Mouse (Mus musculus): ENCODE results near the gene P4hb. TPM values are rescaled to one million over a fixed set of nuclear protein-coding genes. Genes with fewer than 3 reads are reported as not detected.

P4hb gene
- polyA plus RNA-seq, 1 experiment, result 342 TPM

DNA sequence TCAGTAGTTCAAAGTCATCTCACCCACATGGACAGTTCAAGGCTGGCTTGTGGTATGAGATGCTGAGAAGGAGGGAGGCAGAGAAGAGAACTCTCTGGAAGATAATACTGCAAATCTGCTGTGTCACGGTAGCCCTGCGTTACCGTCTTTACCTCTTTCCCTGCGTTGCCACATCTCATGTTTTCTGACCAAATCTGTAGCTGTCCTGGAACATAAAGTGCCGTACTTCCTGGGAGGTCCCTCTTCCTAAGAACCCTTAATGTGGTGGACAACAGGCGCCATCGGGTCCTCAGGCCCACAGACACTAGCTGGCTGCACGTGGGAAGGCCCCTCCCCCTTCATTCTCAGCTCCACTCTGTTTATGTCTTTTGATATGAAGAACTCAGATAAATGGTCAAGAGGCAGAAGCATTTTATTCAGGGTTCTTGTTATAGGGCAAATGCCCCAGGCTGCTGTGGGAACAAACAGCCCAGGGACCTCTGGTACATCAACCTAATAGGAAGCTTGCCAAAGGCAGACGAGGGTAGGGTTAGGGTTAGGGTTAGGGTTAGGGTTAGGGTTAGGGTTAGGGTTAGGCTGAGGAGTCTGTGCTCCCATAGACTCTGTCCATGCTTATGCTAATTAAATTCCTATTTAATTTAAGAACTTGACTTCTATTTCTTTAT, 45.2 kb downstream of the P4hb start:
- H3K4me1 ChIP-seq (ENCODE audit: control insufficient read depth, insufficient read depth, low read length), result 0 out of 2 replicates have a peak, but pooled peaks cover 8% of the 10 kb centered on the region
- H3K36me3 ChIP-seq (ENCODE audit: control insufficient read depth, insufficient read depth, low read length), result no peaks in the 10 kb centered on the region
- WGBS, result 81% methylated on average over 9 of the region's 9 CpGs
- no peak overlapping the region for H3K27ac ChIP-seq (ENCODE audit: insufficient read depth, low read depth, low read length)
- TF ChIP-seq POLR2A (IDR thresholded peaks at IDR 0.05; ENCODE audit: low read depth, low read length) (no peak), CTCF (conservative IDR thresholded peaks at IDR 0.05; ENCODE audit: insufficient read depth, insufficient read length, low read depth, low read length) (no peak)
- 0 out of 2 replicates have a peak, but pooled peaks cover 2% of the 10 kb centered on the region for H3K27me3 ChIP-seq (replicated peaks; ENCODE audit: control insufficient read depth, insufficient read depth, low read length)
- DNase-seq, result no peak
- H3K4me3 ChIP-seq (ENCODE audit: insufficient read depth, low read depth, low read length), result no peak overlapping the region

DNA sequence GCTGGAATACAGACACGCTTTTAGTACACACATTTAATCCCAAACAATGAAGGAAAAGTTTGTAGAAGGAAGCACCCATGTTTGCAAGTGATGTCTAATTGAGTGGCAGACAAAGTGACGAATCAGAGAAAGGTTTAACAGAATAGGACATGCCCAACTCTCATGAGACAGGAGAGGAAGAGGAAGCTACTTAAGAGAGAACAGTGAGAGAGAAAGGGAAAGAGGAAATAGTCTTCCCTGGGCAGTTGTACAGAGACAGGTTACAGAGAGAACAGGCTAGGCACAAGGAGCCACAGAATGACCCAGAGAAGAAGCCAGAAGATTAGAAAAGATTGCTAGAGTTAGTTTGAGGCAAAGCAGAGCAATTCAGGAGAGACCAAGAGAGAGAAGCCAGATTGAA, 47.1 kb downstream of the P4hb start:
- 0 out of 2 replicates have a peak, but pooled peaks cover 2% of the 10 kb centered on the region for H3K27me3 ChIP-seq (replicated peaks; ENCODE audit: control insufficient read depth, insufficient read depth, low read length)
- no peak for DNase-seq
- no peak overlapping the region for H3K4me3 ChIP-seq (ENCODE audit: insufficient read depth, low read depth, low read length)
- H3K4me1 ChIP-seq (ENCODE audit: control insufficient read depth, insufficient read depth, low read length), result 0 out of 2 replicates have a peak, but pooled peaks cover 6% of the 10 kb centered on the region
- TF ChIP-seq POLR2A (IDR thresholded peaks at IDR 0.05; ENCODE audit: low read depth, low read length), result no peak
- TF ChIP-seq CTCF (conservative IDR thresholded peaks at IDR 0.05; ENCODE audit: insufficient read depth, insufficient read length, low read depth, low read length), result no peak
- H3K27ac ChIP-seq (ENCODE audit: insufficient read depth, low read depth, low read length), result no peak overlapping the region
- H3K36me3 ChIP-seq (ENCODE audit: control insufficient read depth, insufficient read depth, low read length), result no peaks in the 10 kb centered on the region
- 91% methylated on average over 2 of the region's 2 CpGs for WGBS

DNA sequence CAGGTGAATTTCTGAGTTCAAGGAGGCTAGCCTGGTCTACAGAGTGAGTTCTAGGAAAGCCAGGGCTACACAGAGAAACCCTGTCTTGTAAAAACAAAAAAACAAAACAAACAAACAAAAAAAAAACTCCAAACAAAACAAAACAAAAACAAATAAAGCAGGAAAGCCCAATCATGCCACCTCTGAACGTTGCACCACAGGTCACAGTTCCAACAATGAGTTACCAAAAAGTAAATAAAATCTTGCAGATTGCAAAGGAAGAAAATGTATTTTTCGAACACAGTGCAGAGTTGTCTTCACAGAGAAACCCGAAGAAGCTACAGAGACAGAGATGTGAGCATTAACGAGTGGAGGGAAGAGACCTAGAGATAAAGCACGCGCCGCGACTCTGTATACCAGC, 50.5 kb downstream of the P4hb start:
- WGBS, result 80% methylated on average over 8 of the region's 8 CpGs
- DNase-seq, result no peak
- no peak overlapping the region for H3K4me3 ChIP-seq (ENCODE audit: insufficient read depth, low read depth, low read length)
- H3K27ac ChIP-seq (ENCODE audit: insufficient read depth, low read depth, low read length), result no peak overlapping the region
- no peaks in the 10 kb centered on the region for H3K27me3 ChIP-seq (replicated peaks; ENCODE audit: control insufficient read depth, insufficient read depth, low read length)
- H3K4me1 ChIP-seq (ENCODE audit: control insufficient read depth, insufficient read depth, low read length), result no peaks in the 10 kb centered on the region
- no peaks in the 10 kb centered on the region for H3K36me3 ChIP-seq (ENCODE audit: control insufficient read depth, insufficient read depth, low read length)
- TF ChIP-seq CTCF (conservative IDR thresholded peaks at IDR 0.05; ENCODE audit: insufficient read depth, insufficient read length, low read depth, low read length) (no peak), POLR2A (IDR thresholded peaks at IDR 0.05; ENCODE audit: low read depth, low read length) (no peak)

DNA sequence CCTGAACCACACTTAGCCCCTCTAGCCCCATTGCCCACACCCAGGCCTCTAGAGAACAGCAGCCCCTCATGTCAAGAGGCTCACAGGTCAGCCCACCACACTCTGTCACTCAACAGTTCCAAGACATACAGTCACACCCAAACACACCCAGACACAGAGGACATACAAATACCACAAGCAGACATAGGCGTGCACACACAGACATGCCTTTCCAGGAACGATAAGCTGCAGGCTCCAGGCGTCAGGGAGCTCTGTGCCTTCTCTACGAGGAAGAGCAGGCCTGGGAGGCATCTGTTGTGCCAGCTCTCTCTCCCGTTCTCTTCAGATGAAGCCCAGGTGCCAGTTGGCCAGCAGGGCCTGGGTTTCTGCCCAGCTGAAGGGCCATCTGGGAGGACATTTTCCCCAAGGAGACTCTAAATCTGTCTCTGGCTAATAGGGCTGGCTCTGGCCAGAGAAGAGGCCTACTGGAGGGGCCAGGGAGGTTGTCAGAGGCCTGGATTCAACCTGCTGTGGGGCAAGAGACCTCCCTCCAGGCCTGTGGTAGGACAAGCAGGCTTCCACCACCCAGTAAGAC, 52.0 kb downstream of the P4hb start:
- Histone ChIP-seq H3K4me1 (ENCODE audit: control insufficient read depth, insufficient read depth, low read length) (no peaks in the 10 kb centered on the region), H3K27me3 (replicated peaks; ENCODE audit: control insufficient read depth, insufficient read depth, low read length) (no peaks in the 10 kb centered on the region), H3K36me3 (ENCODE audit: control insufficient read depth, insufficient read depth, low read length) (no peaks in the 10 kb centered on the region), H3K27ac (ENCODE audit: insufficient read depth, low read depth, low read length) (no peak overlapping the region), H3K4me3 (ENCODE audit: insufficient read depth, low read depth, low read length) (no peak overlapping the region)
- TF ChIP-seq POLR2A (IDR thresholded peaks at IDR 0.05; ENCODE audit: low read depth, low read length) (no peak), CTCF (conservative IDR thresholded peaks at IDR 0.05; ENCODE audit: insufficient read depth, insufficient read length, low read depth, low read length) (no peak)
- WGBS, result 80% methylated on average over 5 of the region's 5 CpGs
- DNase-seq, result no peak

DNA sequence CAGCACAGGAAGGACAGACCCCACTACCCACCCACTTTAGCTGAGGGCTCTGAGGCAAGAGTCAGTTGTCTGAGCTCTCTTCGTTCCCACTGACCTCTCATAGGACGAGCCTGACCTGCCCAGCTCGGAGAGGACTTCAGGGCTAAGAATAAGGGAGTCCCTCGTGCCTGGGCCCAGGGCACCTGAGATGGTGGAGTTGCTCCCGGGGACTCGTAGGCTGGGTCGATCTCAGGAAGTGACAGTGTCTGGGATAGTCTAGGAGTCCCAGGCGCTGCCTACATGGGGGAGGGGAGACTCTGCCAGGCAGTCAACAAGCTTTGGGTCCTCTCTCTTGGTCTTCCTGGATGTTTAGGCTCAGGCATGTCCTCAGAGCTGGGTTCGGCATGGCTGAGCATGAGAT, 52.6 kb downstream of the P4hb start:
- H3K4me1 ChIP-seq (ENCODE audit: control insufficient read depth, insufficient read depth, low read length), result no peaks in the 10 kb centered on the region; the same call in 1 of the 2 replicates
- no peak overlapping the region for H3K4me3 ChIP-seq (ENCODE audit: insufficient read depth, low read depth, low read length)
- no peaks in the 10 kb centered on the region for H3K36me3 ChIP-seq (ENCODE audit: control insufficient read depth, insufficient read depth, low read length)
- H3K27ac ChIP-seq (ENCODE audit: insufficient read depth, low read depth, low read length), result no peak overlapping the region
- H3K27me3 ChIP-seq (replicated peaks; ENCODE audit: control insufficient read depth, insufficient read depth, low read length), result no peaks in the 10 kb centered on the region
- 77% methylated on average over 9 of the region's 9 CpGs for WGBS
- no peak for TF ChIP-seq POLR2A (IDR thresholded peaks at IDR 0.05; ENCODE audit: low read depth, low read length)
- no peak for TF ChIP-seq CTCF (conservative IDR thresholded peaks at IDR 0.05; ENCODE audit: insufficient read depth, insufficient read length, low read depth, low read length)
- DNase-seq, result no peak

DNA sequence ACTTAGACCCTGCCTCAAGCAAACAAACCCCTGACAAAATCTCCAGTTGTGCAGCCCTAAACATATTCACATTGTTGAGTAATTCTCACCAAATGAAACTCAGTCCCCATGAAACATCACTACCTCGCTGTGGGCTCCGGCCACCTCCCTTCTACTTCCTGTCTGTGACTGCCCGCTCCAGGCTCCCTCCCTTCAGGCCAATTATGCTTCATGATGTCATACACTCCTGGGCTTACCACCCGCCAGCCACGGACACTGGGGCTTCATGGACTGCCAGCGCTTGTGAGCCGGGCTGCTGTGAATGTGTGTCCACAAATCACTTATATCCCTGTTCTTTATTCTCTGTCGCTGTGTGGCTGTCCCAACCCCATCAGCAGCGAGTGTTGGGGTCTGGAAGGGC, 53.3 kb downstream of the P4hb start:
- Histone ChIP-seq H3K36me3 (ENCODE audit: control insufficient read depth, insufficient read depth, low read length) (no peaks in the 10 kb centered on the region), H3K4me1 (ENCODE audit: control insufficient read depth, insufficient read depth, low read length) (no peaks in the 10 kb centered on the region; the same call in 1 of the 2 replicates), H3K27me3 (replicated peaks; ENCODE audit: control insufficient read depth, insufficient read depth, low read length) (no peaks in the 10 kb centered on the region), H3K4me3 (ENCODE audit: insufficient read depth, low read depth, low read length) (no peak overlapping the region), H3K27ac (ENCODE audit: insufficient read depth, low read depth, low read length) (no peak overlapping the region)
- 53% methylated on average over 9 of the region's 9 CpGs for WGBS
- peak; percentile 64 for DNase-seq
- TF ChIP-seq CTCF (conservative IDR thresholded peaks at IDR 0.05; ENCODE audit: insufficient read depth, insufficient read length, low read depth, low read length), result no peak
- TF ChIP-seq POLR2A (IDR thresholded peaks at IDR 0.05; ENCODE audit: low read depth, low read length), result no peak

DNA sequence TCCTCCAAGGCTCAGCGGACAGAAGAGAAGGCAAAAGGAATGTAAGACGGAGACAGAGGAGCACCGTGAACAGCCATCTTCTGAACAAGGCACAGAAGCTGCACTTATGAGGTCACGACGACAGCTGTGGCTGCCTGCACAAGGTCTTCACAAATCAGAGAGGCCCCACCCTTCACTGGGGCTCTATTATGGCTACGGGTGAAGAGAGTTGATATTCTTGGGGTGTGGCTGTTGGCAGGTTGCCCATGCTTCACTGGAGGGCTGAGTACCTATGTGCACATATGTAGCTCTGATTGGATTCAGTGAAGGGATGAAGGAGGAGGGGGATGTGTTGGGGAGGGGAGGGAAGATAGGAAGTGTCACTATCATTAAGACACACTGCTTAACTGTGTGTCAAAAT, 54.5 kb downstream of the P4hb start:
- 64% methylated on average over 6 of the region's 6 CpGs for WGBS
- DNase-seq, result no peak
- H3K4me1 ChIP-seq (ENCODE audit: control insufficient read depth, insufficient read depth, low read length), result no peaks in the 10 kb centered on the region; the same call in 1 of the 2 replicates
- H3K27me3 ChIP-seq (replicated peaks; ENCODE audit: control insufficient read depth, insufficient read depth, low read length), result no peaks in the 10 kb centered on the region
- no peak overlapping the region; the same call in 1 of the 2 replicates for H3K27ac ChIP-seq (ENCODE audit: insufficient read depth, low read depth, low read length)
- H3K4me3 ChIP-seq (ENCODE audit: insufficient read depth, low read depth, low read length), result no peak overlapping the region
- TF ChIP-seq POLR2A (IDR thresholded peaks at IDR 0.05; ENCODE audit: low read depth, low read length) (no peak), CTCF (conservative IDR thresholded peaks at IDR 0.05; ENCODE audit: insufficient read depth, insufficient read length, low read depth, low read length) (no peak)
- no peaks in the 10 kb centered on the region for H3K36me3 ChIP-seq (ENCODE audit: control insufficient read depth, insufficient read depth, low read length)

Measured in kidney, adult 2 months (tissue).